Mouse (Mus musculus) myocyte (in vitro differentiated cells): Measurements from ENCODE around the gene Apof.

Experiments used
- CEBPB ChIP-seq: IDR thresholded peaks from 2 replicates; pipeline ENCODE4 v1.6.1; 2011; ENCODE audit warnings: mild to moderate bottlenecking, moderate library complexity; ENCODE audit not compliant: poor library complexity, insufficient read depth, severe bottlenecking
- MYOD1 ChIP-seq, 3 experiments: IDR thresholded peaks; one replicate each; pipeline ENCODE4 v1.6.1; 2011; ENCODE audit warnings: control low read depth in 2 of 3, low read depth in 2 of 3, mild to moderate bottlenecking in 2 of 3, moderate library complexity in 1 of 3; ENCODE audit not compliant: insufficient read length in 2 of 3, control insufficient read depth in 1 of 3
- POLR2A ChIP-seq: IDR thresholded peaks from one replicate; pipeline ENCODE4 v1.6.1; 2011; ENCODE audit warnings: low read depth, mild to moderate bottlenecking, control low read depth, moderate library complexity; ENCODE audit not compliant: insufficient read length
- POLR2AphosphoS2 ChIP-seq: IDR thresholded peaks from one replicate; pipeline ENCODE4 v1.6.1; 2011; ENCODE audit warnings: low read depth, control low read depth; ENCODE audit not compliant: insufficient read length
- TCF3 ChIP-seq: IDR thresholded peaks from one replicate; pipeline ENCODE4 v1.6.1; 2011; ENCODE audit warnings: low read depth, control low read depth; ENCODE audit not compliant: insufficient read length
- USF1 ChIP-seq: IDR thresholded peaks from one replicate; pipeline ENCODE4 v1.6.1; 2011; ENCODE audit warnings: low read depth, mild to moderate bottlenecking, control low read depth, moderate library complexity

- TF ChIP-seq POLR2A (no peak), TCF3 (no peak), USF1 (no peak), MYOD1 (IDR thresholded peaks at IDR 0.05; ENCODE audit: control insufficient read depth in 1 of 3, insufficient read length in 2 of 3, low read depth in 2 of 3) (no peak), POLR2AphosphoS2 (no peak), CEBPB (no peak)
Observed at GRCm38 (mm10) chr10:128268371-128268770, at the start of gene Apof.
